Mouse (Mus musculus) forebrain, embryonic 11.5 days (tissue): ENCODE data around the gene Rassf10. TPM values are rescaled to one million over a fixed set of nuclear protein-coding genes. Genes with fewer than 3 reads are reported as not detected.
A peak's percentile ranks its signal among the peaks of the same experiment; 100 is the strongest.

Experiments
- ATAC-seq: fragments of 200-750 bp; cut with Nextera tagmentation; replicated peaks from 2 replicates; pipeline ENCODE4 v1.8.0; 2017; ENCODE audit warnings: moderate TSS enrichment; ENCODE audit not compliant: low FRiP score
- DNase-seq: peaks from one replicate; pipeline ENCODE4 v3.0.0-alpha.2; 2017; ENCODE audit warnings: low spot score
- H3K27ac ChIP-seq: fragments of 300-500 bp; sonication (generic); 2 replicates; pipeline ENCODE4 v1.5.1; 2014; ENCODE audit warnings: low read depth, low read length
- H3K27me3 ChIP-seq: fragments of 300-500 bp; sonication (generic); 2 replicates; pipeline ENCODE4 v1.6.1; 2014; ENCODE audit warnings: mild to moderate bottlenecking, low read length, mixed read lengths; ENCODE audit not compliant: control insufficient read depth, insufficient read depth
- H3K36me3 ChIP-seq: fragments of 300-500 bp; sonication (generic); 2 replicates; pipeline ENCODE4 v1.6.1; 2014; ENCODE audit warnings: mild to moderate bottlenecking, low read length, moderate library complexity, mixed read lengths; ENCODE audit not compliant: control insufficient read depth, insufficient read depth
- H3K4me1 ChIP-seq: fragments of 300-500 bp; sonication (generic); replicated peaks from 2 replicates; pipeline ENCODE4 v1.6.1; 2014; ENCODE audit warnings: low read length, mixed read lengths; ENCODE audit not compliant: control insufficient read depth, insufficient read depth
- H3K4me2 ChIP-seq: fragments of 300-500 bp; sonication (generic); 2 replicates; pipeline ENCODE4 v1.6.1; 2014; ENCODE audit warnings: low read depth, mild to moderate bottlenecking, low read length, moderate library complexity, mixed read lengths; ENCODE audit not compliant: severe bottlenecking
- H3K4me3 ChIP-seq: fragments of 300-500 bp; sonication (generic); 2 replicates; pipeline ENCODE4 v1.5.1; 2014; ENCODE audit warnings: low read depth, low read length
- H3K9ac ChIP-seq: fragments of 300-500 bp; sonication (generic); 2 replicates; pipeline ENCODE4 v1.6.1; 2014; ENCODE audit warnings: low read length
- H3K9me3 ChIP-seq: fragments of 300-500 bp; sonication (generic); 2 replicates; pipeline ENCODE4 v1.6.1; 2016; ENCODE audit warnings: low read length, mixed read lengths; ENCODE audit not compliant: control insufficient read depth
- WGBS: fragments of 180-500 bp; shearing (Covaris S2); extraction: QIAGEN DNeasy Blood & Tissue Kit; methylation state at CpG from one replicate; pipeline ENCODE4 v1.1.7; 2014; 5-methylcytosine and 5-hydroxymethylcytosine counted together
- polyA plus RNA-seq: library from polyadenylated mRNA; unstranded; fragments of >200 nt; fragmentation: Nextera tagmentation; extraction: Ambion mirVana; gene quantifications from 2 replicates; pipeline ENCODE4 v1.2.1, GENCODE M21; 2014

Rassf10 gene
- polyA plus RNA-seq, result 0.51 and 0.80 TPM in 2 replicates

DNA sequence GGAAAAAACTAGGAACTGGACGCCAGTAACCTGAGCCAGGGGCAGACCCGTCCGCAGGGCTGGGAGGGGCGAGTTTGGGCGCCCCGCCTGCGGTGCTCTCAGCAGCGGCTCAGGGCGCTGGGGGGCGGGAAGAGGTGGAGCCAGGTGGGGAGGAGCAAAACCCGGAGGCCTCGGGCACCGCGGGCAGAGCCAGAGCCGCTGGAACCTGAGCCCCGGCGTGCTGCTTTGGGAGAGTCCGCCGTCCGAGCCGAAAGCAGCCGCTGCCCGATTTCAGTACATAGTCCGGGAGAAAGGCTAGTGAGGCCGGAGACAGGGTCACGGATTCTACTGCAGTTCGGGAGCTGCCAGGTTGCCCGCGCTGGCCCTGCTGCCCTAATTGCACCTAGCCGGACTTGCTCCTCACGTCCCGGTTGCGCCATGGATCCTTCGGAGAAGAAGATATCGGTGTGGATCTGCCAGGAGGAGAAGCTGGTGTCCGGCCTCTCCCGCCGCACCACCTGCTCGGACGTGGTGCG lies at the start of gene Rassf10:
Rassf10 (plus strand) TSS at position 186 of the 515 bp plus-strand sequence.
- Histone ChIP-seq H3K27me3 (peaks cover 38% of the 10 kb centered on the region), H3K27ac (no peak within 1 kb of the TSS), H3K4me1 (peaks cover 10% of the 10 kb centered on the region), H3K4me2 (peak within 1 kb of the TSS; percentile 65), H3K4me3 (peak within 1 kb of the TSS; percentile 38), H3K9me3 (no peaks in the 10 kb centered on the region), H3K9ac (peak within 1 kb of the TSS; percentile 37), H3K36me3 (no peaks in the 10 kb centered on the region)
- under 1% methylated on average over 40 of the region's 41 CpGs for WGBS
- DNase-seq, result peak; percentile 77
- peak; percentile 53 for ATAC-seq

DNA sequence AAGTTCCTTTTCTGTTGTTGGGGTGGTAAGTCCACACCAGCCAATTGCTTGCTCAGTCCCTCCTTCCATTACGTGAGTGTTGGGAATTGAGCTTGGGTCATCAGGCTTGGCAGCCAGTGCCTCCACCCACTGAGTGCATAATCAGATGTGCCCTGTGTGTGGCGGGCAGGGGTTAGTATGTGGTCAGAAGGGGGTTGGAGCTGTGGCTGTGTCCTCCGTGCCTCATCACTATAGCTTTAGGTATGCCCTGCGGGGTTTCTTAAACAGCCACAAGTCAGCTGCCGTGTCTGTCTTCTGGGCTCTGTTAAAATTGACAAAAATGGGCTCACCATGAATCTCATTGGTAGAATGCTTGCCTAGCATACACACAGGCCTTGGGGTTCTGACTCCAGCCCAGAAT lies 46.9 kb upstream of the Rassf10 start:
- no peak for ATAC-seq
- no peaks in the 10 kb centered on the region for H3K27me3 ChIP-seq
- no peaks in the 10 kb centered on the region; the same call in 1 of the 2 replicates for H3K36me3 ChIP-seq
- no peaks in the 10 kb centered on the region for H3K9me3 ChIP-seq
- no peak overlapping the region for H3K4me2 ChIP-seq
- no peak for DNase-seq
- no peak overlapping the region for H3K9ac ChIP-seq
- no peak overlapping the region for H3K27ac ChIP-seq
- no peak overlapping the region for H3K4me3 ChIP-seq
- WGBS, result 90% methylated on average over 5 of the region's 5 CpGs
- H3K4me1 ChIP-seq, result no peaks in the 10 kb centered on the region

DNA sequence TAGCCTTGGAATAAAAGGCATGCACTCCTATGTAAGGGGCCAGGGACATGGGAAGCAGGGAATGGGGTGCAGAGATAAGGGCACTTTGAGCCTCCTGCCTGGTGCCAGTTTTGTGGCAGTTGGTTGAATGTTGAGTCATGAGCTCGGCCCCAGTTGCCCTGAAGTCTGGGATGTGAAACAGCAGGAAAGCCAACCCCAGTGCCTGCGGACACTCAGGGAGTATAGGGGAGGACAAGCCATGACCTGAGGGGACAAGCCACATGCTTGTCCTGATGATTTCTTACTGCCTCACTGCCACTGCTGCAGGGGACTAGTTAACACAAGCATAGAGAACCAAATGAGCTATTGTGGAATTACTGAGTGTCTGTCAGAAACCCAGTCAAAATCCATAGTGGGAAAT lies 46.3 kb upstream of the Rassf10 start:
- no peak overlapping the region for H3K4me3 ChIP-seq
- no peak for DNase-seq
- H3K4me2 ChIP-seq, result no peak overlapping the region
- H3K36me3 ChIP-seq, result no peaks in the 10 kb centered on the region; the same call in 1 of the 2 replicates
- WGBS, result 90% methylated on average over 2 of the region's 2 CpGs
- H3K27me3 ChIP-seq, result no peaks in the 10 kb centered on the region
- H3K4me1 ChIP-seq, result no peaks in the 10 kb centered on the region
- H3K9me3 ChIP-seq, result no peaks in the 10 kb centered on the region
- no peak overlapping the region for H3K9ac ChIP-seq
- no peak overlapping the region for H3K27ac ChIP-seq
- ATAC-seq, result no peak

DNA sequence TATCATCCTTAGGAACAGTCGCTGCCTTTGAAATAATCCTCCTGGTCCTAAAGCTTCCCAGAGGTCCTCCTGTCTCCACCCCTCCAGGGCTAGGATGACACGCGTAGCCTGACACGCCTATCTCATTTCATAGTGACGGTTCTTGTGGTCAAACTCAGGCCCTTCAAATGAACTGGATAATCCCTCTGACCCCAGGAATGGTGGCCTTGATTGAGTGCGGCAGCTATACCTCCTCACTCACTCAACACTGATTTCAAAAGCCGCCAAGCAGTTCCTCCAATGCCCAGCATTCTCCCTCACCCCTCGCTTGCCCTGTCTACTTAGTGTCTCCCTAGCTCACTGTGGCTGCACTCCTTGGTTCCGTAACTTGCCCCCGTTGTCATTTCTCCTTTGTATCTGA lies 44.6 kb upstream of the Rassf10 start:
- no peak overlapping the region for H3K4me2 ChIP-seq
- 88% methylated on average over 10 of the region's 10 CpGs for WGBS
- H3K27me3 ChIP-seq, result no peaks in the 10 kb centered on the region
- H3K4me3 ChIP-seq, result no peak overlapping the region
- H3K4me1 ChIP-seq, result no peaks in the 10 kb centered on the region
- no peak overlapping the region for H3K9ac ChIP-seq
- no peaks in the 10 kb centered on the region for H3K36me3 ChIP-seq
- H3K27ac ChIP-seq, result no peak overlapping the region
- no peak for DNase-seq
- H3K9me3 ChIP-seq, result no peaks in the 10 kb centered on the region
- no peak for ATAC-seq

DNA sequence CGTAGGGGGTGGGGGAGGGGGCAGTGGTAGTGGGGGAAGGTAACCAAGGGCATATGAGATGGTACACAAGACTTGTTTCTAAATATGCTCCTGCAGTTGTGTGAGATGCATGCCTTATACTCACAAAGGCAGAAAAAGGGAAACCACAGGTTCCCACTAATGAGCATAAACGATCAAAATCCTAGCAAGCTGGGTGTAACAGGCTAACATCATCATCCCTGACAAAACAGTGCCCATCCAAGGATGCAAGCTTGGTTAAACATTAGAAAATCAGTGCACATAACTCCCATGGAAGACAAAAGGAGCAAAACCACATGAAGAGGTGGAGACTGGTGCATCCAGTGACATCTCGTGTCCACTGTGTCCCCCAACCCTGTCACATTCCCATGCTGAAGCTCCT lies 40.8 kb upstream of the Rassf10 start:
- Histone ChIP-seq H3K27me3 (no peaks in the 10 kb centered on the region), H3K4me2 (no peak overlapping the region), H3K36me3 (no peaks in the 10 kb centered on the region), H3K27ac (no peak overlapping the region), H3K4me3 (no peak overlapping the region), H3K4me1 (no peaks in the 10 kb centered on the region; the same call in 1 of the 2 replicates), H3K9me3 (no peaks in the 10 kb centered on the region), H3K9ac (no peak overlapping the region)
- 82% methylated on average over 3 of the region's 3 CpGs for WGBS
- no peak for DNase-seq
- no peak for ATAC-seq

DNA sequence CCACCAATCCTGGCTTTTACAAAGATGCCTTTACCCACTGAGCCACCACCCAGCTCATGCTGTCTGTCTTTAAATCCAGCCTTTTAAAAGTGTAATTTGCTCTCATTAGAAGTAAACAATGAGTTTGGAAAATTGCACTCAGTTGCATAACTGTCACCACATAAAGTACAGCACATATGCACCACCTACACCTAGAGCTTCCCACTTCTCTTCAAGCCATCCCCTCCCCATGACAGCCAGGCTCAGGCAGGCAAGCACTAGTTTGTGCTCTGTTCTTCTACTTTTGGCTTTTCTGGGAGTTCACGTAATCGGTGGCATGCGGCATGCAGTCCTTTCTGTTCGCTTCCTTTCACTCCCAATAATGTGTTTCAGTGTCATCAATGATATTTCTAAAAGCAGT lies 38.2 kb upstream of the Rassf10 start:
- 86% methylated on average over 4 of the region's 4 CpGs for WGBS
- DNase-seq (no peak), ATAC-seq (no peak)
- no peaks in the 10 kb centered on the region for H3K27me3 ChIP-seq
- peaks cover 4% of the 10 kb centered on the region; the same call in 1 of the 2 replicates for H3K4me1 ChIP-seq
- H3K36me3 ChIP-seq, result no peaks in the 10 kb centered on the region
- H3K4me3 ChIP-seq, result no peak overlapping the region
- no peak overlapping the region for H3K4me2 ChIP-seq
- no peak overlapping the region for H3K9ac ChIP-seq
- H3K9me3 ChIP-seq, result no peaks in the 10 kb centered on the region
- no peak overlapping the region for H3K27ac ChIP-seq

DNA sequence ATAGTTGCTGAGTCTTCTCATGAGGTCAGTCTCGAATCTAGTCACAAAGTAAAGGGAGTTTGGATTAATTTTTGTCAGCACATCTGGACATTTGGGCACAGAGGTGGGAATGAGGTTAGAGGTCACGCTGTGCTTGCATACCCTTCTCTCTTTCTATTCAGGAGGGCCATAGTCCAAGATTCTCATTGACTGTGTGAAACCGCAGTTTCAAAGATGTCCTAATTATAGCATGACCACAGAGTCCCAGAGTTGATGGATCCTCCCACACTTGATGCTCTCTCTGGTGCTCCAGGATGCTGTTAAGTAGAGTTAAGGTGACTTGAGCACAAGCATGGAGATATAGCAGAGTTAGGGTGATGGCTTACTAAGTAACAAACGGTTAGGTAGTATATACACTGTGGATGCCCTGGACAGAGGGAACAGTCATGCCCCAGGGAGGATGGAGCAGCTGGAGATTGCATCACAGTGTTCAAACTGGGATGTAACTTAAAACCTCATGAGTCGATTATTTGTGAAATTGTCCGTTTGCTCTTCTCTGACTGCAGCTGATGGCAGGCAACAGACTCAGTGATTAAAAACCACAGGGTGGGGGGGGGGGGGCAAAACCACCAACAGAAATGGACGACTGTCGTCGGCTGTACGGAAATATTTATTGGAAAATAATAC lies 36.0 kb upstream of the Rassf10 start:
- H3K27me3 ChIP-seq, result no peaks in the 10 kb centered on the region
- H3K4me3 ChIP-seq, result no peak overlapping the region
- DNase-seq (no peak), ATAC-seq (no peak)
- H3K27ac ChIP-seq, result no peak overlapping the region
- no peaks in the 10 kb centered on the region for H3K9me3 ChIP-seq
- WGBS, result 69% methylated on average over 10 of the region's 10 CpGs
- H3K36me3 ChIP-seq, result no peaks in the 10 kb centered on the region
- H3K9ac ChIP-seq, result no peak overlapping the region
- H3K4me1 ChIP-seq, result peaks cover 5% of the 10 kb centered on the region; the same call in 1 of the 2 replicates
- H3K4me2 ChIP-seq, result no peak overlapping the region

DNA sequence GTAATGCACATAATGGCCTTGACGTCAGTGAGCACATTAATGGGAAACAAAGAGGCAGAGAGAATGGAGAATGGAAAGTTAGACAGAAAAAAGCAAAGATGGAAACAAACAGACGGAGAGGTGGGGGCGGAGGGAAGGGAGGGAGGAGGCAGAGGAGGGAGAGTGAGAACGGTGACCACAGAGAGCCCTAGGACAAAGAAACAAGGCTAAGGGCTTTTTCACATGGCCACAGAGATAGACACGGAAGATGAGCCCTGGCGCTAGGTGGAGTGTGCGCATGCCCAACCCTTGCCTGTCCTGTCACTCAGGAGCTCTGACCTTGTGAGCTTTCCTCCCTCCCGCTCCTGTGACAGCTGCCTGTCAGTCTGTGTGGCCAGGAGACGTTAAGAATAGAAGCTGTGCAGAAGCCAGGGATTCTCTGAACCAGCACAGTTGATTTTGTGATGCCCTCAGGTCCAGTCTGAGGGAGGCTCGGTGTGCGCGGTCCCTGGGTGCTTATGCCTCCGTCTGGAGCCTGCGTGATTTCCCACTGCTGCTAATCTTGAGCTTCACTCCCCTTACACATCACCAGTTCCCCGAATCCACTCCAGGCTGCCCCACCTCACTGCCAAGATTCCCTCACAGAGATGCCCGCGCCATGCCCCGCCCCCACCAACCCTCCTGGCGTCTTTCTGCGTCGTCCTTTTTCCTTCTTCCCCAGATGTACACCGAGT lies 35.3 kb upstream of the Rassf10 start:
- Histone ChIP-seq H3K4me2 (no peak overlapping the region), H3K27me3 (no peaks in the 10 kb centered on the region), H3K4me3 (no peak overlapping the region), H3K36me3 (no peaks in the 10 kb centered on the region), H3K9ac (no peak overlapping the region; the same call in 1 of the 2 replicates), H3K9me3 (no peaks in the 10 kb centered on the region), H3K27ac (no peak overlapping the region), H3K4me1 (peaks cover 7% of the 10 kb centered on the region; the same call in 1 of the 2 replicates)
- DNase-seq, result no peak
- no peak for ATAC-seq
- WGBS, result 60% methylated on average over 22 of the region's 22 CpGs
